Mouse (Mus musculus): ENCODE results near the gene Stk17b. TPM values are rescaled to one million over a fixed set of nuclear protein-coding genes. Genes with fewer than 3 reads are reported as not detected.
A peak's percentile ranks its signal among the peaks of the same experiment; 100 is the strongest.
"Not testable (repeated sequence)": the region's sequence is repeated elsewhere in the genome, so short reads cannot be mapped to it uniquely, and the experiment has no call there.

Stk17b gene
- polyA plus RNA-seq, 1 experiment = 13.9 TPM

GRCm38 (mm10) chr1:53721353-53721752 is 63.7 kb downstream of the Stk17b start:
- H3K4me1 ChIP-seq (ENCODE audit: control insufficient read depth, insufficient read depth, insufficient read length, low read length) = no peaks in the 10 kb centered on the region
- H3K4me3 ChIP-seq (ENCODE audit: insufficient read depth, low read depth, low read length) = no peak overlapping the region
- H3K27ac ChIP-seq (replicated peaks; ENCODE audit: low read depth, low read length) = no peak overlapping the region

- Histone ChIP-seq H3K4me1 (ENCODE audit: control insufficient read depth, insufficient read depth, insufficient read length, low read length) (no peaks in the 10 kb centered on the region), H3K27ac (replicated peaks; ENCODE audit: low read depth, low read length) (no peak overlapping the region), H3K4me3 (ENCODE audit: insufficient read depth, low read depth, low read length) (no peak overlapping the region)
Measured at GRCm38 (mm10) chr1:53720601-53721351, 64.2 kb downstream of the Stk17b start.

- no peak overlapping the region for H3K27ac ChIP-seq (replicated peaks; ENCODE audit: low read depth, low read length)
- no peak overlapping the region for H3K4me3 ChIP-seq (ENCODE audit: insufficient read depth, low read depth, low read length)
- H3K4me1 ChIP-seq (ENCODE audit: control insufficient read depth, insufficient read depth, insufficient read length, low read length) = no peaks in the 10 kb centered on the region
Measured at GRCm38 (mm10) chr1:53715966-53716515, 69.0 kb downstream of the Stk17b start.

- no peaks in the 10 kb centered on the region for H3K4me1 ChIP-seq (ENCODE audit: control insufficient read depth, insufficient read depth, insufficient read length, low read length)
- H3K4me3 ChIP-seq (ENCODE audit: insufficient read depth, low read depth, low read length) = no peak overlapping the region
- H3K27ac ChIP-seq (replicated peaks; ENCODE audit: low read depth, low read length) = no peak overlapping the region
Measured at GRCm38 (mm10) chr1:53715446-53715845, 69.6 kb downstream of the Stk17b start.

GRCm38 (mm10) chr1:53713383-53713782 is 71.6 kb downstream of the Stk17b start:
- not testable (repeated sequence) for H3K27ac ChIP-seq (replicated peaks; ENCODE audit: low read depth, low read length); H3K4me3 ChIP-seq (ENCODE audit: insufficient read depth, low read depth, low read length); H3K4me1 ChIP-seq (ENCODE audit: control insufficient read depth, insufficient read depth, insufficient read length, low read length)

GRCm38 (mm10) chr1:53711069-53711468 is 74.0 kb downstream of the Stk17b start:
- H3K4me3 ChIP-seq (ENCODE audit: insufficient read depth, low read depth, low read length) = no peak overlapping the region
- no peak overlapping the region for H3K27ac ChIP-seq (replicated peaks; ENCODE audit: low read depth, low read length)
- H3K4me1 ChIP-seq (ENCODE audit: control insufficient read depth, insufficient read depth, insufficient read length, low read length) = peaks cover 8% of the 10 kb centered on the region; the same call in 1 of the 2 replicates

GRCm38 (mm10) chr1:53709602-53710001 is 75.4 kb downstream of the Stk17b start:
- not testable (repeated sequence) for H3K4me1 ChIP-seq (ENCODE audit: control insufficient read depth, insufficient read depth, insufficient read length, low read length); H3K4me3 ChIP-seq (ENCODE audit: insufficient read depth, low read depth, low read length); H3K27ac ChIP-seq (replicated peaks; ENCODE audit: low read depth, low read length)

- Histone ChIP-seq H3K27ac (replicated peaks; ENCODE audit: low read depth, low read length) (no peak within 1 kb of the TSS), H3K4me3 (ENCODE audit: insufficient read depth, low read depth, low read length) (peak within 1 kb of the TSS; percentile 44), H3K4me1 (ENCODE audit: control insufficient read depth, insufficient read depth, insufficient read length, low read length) (peaks cover 8% of the 10 kb centered on the region; the same call in 1 of the 2 replicates)
Measured at GRCm38 (mm10) chr1:53706431-53707361, 78.3 kb downstream of the Stk17b start, which contains the start of gene Dnah7a. TSS of gene Dnah7a (minus strand) at chr1:53706784.

Other genes starting within 250 kb of the Stk17b start
- gene Dnah7a, start 78.4 kb downstream of the Stk17b start, polyA plus RNA-seq (2012; ENCODE audit: insufficient read depth, insufficient read length, missing spikeins) = not detected in 2 replicates

Data from brown adipose tissue, adult 24 weeks (tissue).